Mouse (Mus musculus) lung, adult 2 months (tissue): ENCODE measurements around the gene Ankrd28. TPM values are rescaled to one million over a fixed set of nuclear protein-coding genes. Genes with fewer than 3 reads are reported as not detected.

Experiments
- DNase-seq: peaks from one replicate; pipeline ENCODE4 v3.0.0; 2022
- H3K4me1 ChIP-seq: fragments of 200-500 bp; 2 replicates; pipeline ENCODE4 v1.6.1; 2011; ENCODE audit warnings: low read length; ENCODE audit not compliant: control insufficient read depth, insufficient read depth
- H3K4me3 ChIP-seq: fragments of 200-500 bp; replicated peaks from 2 replicates; pipeline ENCODE3; 2011; ENCODE audit warnings: low read depth, mild to moderate bottlenecking, control low read depth, low read length; ENCODE audit errors: extremely low read depth
- CTCF ChIP-seq: fragments of 200-500 bp; IDR thresholded peaks from 2 replicates; pipeline ENCODE4 v1.5.1; 2011; ENCODE audit warnings: mild to moderate bottlenecking, low read length, control low read depth; ENCODE audit not compliant: insufficient read depth
- POLR2A ChIP-seq: fragments of 200-500 bp; IDR thresholded peaks from 2 replicates; pipeline ENCODE4 v1.6.1; 2011; ENCODE audit warnings: low read depth, mild to moderate bottlenecking, control low read depth, low read length, borderline replicate concordance; ENCODE audit errors: extremely low read depth
- WGBS: fragments of 180-500 bp; shearing (Covaris S2); methylation state at CpG from one replicate; pipeline ENCODE4 v1.1.7; 2018; 5-methylcytosine and 5-hydroxymethylcytosine counted together
- polyA plus RNA-seq: library from polyadenylated mRNA; depleted of rRNA; stranded (reverse); fragments of >200 nt; gene quantifications from 2 replicates; pipeline ENCODE4 v1.2.3, GENCODE M21; 2012

The Ankrd28 gene
- polyA plus RNA-seq, 1 experiment: 7.2 TPM

DNA sequence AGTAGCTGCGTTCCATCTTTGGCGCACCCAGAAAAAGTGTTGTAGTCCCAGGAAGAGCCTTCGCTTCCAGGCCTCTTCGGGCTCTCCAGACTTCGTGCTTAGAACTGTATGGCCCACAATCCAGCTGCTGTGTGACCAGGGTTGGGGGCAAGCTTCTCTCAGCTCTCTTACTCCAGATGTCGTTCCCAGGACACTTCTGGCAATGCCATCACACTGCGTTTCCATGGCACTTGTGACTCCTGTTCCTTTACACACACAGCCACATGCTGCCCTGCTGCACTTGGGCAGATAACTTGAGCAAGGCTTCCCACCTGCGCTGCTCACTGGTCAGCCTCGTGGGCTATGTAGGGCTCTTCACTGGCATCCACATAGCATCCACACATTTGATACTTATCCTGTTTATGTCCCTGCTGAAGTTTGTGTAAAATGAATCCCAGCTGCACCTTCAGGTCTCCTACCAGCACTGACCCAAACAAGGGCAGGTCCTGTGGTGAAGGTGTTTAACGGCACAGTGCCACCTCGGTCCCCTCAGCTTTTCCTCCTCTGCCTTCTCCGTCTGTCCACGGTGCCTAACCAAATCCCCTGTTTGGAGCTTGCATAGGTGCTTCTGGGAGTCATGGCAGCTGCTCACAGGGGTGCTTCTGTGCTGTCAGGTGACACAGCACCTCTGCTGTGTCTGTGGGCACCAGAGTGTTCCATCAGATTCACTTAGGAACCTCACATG is 166.9 kb downstream of the Ankrd28 start:
- TF ChIP-seq POLR2A (no peak), CTCF (no peak)
- no peak overlapping the region for H3K4me3 ChIP-seq
- peaks cover 17% of the 10 kb centered on the region for H3K4me1 ChIP-seq
- no peak for DNase-seq
- 76% methylated on average over 13 of the region's 13 CpGs for WGBS

DNA sequence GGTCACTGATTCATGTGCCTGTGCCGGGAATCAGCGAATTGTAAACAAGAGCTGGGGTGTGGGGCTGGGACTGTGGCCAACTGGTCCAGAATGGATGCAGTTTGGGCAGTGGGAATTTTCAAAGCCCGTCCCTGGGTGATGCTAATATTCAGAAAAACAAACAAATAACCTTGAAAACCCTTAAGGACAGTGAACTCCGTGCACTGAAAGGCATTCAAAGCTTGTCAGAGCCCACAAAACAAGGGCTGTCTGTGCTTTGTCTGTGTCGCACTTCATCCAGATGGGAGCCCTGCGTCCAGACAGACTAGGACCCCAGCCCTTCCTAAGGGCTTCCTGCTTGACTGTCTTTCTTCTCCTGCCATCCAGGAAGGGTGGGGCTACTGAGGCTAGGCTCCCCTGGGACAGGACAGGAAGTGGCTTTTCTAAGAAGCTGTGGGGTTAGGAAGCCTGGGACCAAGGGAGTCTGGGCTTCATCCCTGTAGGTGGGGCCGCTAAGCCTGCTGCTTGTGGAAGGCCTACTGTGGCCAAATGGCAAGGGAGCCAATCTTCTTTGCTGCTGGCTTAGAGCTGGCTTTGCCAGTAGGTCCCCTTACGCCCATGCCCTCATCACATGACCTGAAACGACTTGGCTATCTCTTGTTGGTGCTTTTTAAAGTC is 167.8 kb downstream of the Ankrd28 start:
- TF ChIP-seq CTCF (no peak), POLR2A (peak; percentile 35; the same call in 1 of the 2 replicates)
- peaks cover 15% of the 10 kb centered on the region for H3K4me1 ChIP-seq
- peak; percentile 69 for DNase-seq
- no peak overlapping the region for H3K4me3 ChIP-seq
- WGBS: 17% methylated on average over 9 of the region's 9 CpGs

DNA sequence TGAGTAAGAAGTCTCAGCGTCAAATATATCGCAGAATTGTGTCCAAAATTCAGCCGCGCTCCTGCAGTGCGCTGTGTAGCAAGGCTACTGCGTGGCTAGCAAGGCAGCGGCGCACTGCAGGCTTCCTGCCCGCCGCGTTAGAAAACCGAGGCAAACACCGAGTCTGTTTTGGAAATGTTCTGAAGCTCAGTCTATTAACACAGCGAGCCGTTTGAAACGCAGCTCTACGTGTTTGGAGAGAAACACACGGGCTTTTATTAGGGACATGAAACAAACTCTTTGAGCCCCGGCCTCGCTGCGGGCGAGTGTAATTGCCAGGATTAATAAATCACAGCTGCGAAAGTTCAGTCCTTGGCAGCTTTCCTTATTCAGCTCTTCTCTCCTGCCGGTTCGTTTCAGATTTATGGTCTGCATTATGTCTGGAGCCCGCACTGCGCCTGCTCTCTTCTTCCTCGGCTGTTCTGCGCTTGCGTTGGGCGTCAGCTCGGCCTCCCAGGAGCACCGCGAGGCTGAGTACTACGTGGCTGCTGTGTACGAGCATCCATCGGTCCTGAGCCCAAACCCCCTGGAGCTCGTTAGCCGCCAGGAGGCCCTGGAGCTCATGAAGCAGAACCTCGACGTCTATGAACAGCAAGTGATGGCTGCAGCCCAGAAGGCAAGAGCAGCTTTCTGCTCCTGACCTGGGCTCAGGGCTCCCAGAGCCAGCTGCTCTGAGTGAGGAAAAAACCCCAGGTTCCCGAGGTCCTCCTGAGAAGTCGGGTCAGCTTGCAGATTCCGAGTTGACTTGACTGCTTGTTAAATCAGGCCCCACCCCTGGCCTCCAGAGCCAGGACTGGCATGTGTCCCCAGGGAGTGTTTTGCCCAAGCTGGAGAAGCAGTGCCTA is 168.5 kb downstream of the Ankrd28 start:
- DNase-seq: peak; percentile 75
- 6% methylated on average over 44 of the region's 44 CpGs for WGBS
- 0 out of 2 replicates have a peak, but pooled peaks have one; percentile 4 for TF ChIP-seq CTCF
- TF ChIP-seq POLR2A: peak; percentile 69; the same call in 1 of the 2 replicates
- Histone ChIP-seq H3K4me3 (peak overlapping the region; percentile 63), H3K4me1 (peaks cover 16% of the 10 kb centered on the region)

DNA sequence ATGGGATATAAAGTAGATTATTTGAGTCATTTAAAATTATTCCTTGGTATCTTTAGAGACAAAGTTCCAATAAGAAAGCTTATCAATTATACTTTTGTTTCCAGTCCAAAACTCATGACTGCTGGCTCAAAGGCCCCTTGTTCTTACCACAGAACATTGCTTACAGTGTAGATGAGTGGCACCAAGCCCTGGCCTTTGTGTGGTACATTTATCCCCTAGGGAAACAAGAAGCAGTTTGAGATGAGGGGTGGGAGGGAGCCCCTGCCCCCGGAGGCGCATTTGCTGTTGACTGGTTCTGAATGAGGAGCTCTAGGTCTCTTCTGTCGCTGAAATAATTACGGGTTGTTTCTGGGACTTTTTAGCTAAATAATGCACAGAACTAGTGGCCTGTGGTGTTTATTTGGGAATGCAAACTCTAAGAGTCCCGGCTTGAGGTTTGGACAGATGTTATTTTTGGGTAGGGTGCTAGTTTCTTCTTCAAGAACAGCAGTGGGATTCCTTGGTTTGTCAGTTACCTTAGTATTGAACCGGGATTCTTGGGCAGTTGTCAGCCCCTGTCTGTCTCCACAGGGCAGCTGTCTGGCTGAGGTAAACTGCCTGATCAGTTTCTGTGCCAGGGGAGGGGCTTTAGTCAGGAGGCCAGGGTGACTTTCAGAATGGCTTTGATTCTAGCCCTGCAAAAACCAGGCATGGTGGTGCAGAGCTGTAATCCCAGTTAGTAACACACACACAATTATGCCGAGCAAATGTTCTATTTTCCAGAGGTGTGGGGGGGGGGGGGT is 169.9 kb downstream of the Ankrd28 start:
- DNase-seq: no peak
- no peak overlapping the region for H3K4me3 ChIP-seq
- WGBS: 72% methylated on average over 7 of the region's 7 CpGs
- peaks cover 16% of the 10 kb centered on the region for H3K4me1 ChIP-seq
- TF ChIP-seq CTCF (no peak), POLR2A (no peak)

DNA sequence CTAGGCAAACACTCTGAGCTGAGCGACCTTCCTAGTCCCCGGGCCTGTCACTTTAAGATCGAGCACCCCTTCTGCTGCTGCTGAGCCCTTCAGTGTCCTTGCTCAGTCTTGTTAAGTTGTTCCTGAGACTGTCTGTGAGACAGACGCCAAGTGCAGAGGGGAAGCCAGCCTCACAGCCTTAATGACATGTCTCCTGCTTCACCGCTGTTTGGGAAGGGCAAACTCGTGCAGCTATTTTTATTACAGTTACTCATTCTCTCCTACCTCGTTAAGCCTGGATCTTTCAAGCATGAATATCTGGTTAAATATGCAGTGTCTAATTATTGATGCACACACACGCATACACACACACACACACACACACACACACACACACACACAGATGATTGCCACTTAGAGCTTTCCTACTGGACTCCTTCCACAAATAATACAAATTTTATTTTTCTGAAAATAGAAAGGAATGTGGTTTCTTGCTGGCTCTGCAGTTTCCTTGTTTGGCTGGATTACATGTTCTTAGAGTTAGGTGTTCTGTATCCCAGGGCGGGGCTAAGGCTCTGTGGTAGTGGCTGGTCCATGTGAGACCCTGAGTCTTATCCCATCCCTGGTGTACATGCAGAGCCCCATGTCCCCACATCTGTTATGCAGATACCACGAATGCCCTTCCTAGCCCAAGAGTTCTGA is 170.8 kb downstream of the Ankrd28 start:
- TF ChIP-seq POLR2A (no peak), CTCF (no peak)
- Histone ChIP-seq H3K4me1 (peaks cover 16% of the 10 kb centered on the region), H3K4me3 (no peak overlapping the region)
- peak; percentile 4 for DNase-seq
- 44% methylated on average over 10 of the region's 10 CpGs for WGBS

DNA sequence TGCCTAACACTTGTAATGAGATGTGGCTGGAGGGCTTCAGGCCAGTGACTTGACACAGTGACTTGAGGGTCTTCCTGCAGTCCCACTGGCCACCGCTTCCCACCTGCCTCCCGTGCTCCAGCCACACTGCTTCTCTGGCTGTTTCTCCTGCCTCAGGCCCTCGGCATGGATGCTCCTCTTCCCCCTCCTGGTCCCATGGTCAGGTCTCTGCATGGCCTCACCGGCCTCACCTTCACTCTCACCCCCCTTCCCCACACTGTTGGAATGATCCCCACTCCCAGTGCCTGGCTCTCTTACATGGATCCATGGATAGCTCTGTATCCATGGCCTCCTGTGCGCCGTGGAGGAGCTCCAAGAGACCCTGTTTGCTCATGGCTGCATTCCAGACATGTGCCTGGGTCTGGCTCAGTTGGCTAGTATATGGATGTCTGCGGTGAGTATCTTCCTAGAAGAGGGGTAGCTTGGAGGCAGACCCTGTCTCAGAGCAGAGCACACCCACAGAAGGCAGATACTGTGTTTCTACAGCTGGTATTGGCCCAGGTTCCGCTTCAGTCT is 172.2 kb downstream of the Ankrd28 start:
- DNase-seq: no peak
- WGBS: 92% methylated on average over 8 of the region's 8 CpGs
- TF ChIP-seq CTCF (no peak), POLR2A (no peak)
- Histone ChIP-seq H3K4me3 (no peak overlapping the region), H3K4me1 (peaks cover 10% of the 10 kb centered on the region)

DNA sequence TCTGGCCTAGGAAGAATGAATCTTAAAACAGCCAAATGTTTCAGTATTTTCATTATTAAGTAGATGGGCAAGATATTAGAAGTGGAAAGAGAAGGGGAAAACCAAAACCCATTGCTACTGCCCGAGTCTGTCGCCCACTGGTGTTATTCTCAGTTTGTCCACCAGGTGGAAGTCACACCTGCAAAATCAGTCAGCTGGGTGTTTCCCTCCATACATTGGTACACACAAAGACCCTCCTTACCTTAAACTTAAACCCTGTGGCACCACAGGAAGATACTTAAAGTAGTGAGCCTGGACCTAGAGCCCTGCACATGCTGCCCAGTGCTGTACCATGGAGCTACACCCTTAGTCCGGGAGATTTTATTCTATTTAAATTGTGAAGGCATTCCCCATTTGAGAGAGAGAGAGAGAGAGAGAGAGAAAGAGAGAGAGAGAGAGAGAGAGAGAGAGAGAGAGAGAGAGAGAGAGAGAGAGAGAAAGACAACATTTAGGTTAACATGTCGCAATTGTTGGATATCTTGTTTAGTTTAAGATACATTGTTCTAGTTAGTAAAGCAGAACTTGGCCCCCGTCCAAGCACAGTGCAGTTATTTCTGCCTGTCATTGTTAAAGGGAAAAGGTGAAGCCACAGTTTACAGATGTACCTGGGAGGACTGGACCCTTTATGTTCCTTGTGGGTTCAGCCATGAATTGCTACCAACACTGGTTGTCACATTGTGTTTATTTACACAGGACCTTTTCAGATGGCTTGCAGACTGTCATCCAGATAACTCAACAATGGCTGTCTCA is 173.4 kb downstream of the Ankrd28 start:
- DNase-seq: peak; percentile 68
- Histone ChIP-seq H3K4me3 (no peak overlapping the region), H3K4me1 (peaks cover 5% of the 10 kb centered on the region)
- no peak for TF ChIP-seq POLR2A
- peak; percentile 74 for TF ChIP-seq CTCF
- WGBS: 13% methylated on average over 5 of the region's 5 CpGs
